8 mouse cellular contexts compared by ENCODE assay signal in genomic region chr6:29195846-29196698, GRCm38 (mm10). TPM values are rescaled to one million over a fixed set of nuclear protein-coding genes. Genes with fewer than 3 reads are reported as not detected.
DNase-seq lines count a peak whose midpoint lies in the region; ATAC-seq and TF ChIP-seq lines count a peak whose summit lies in the region.

No protein-coding gene starts in this region.

- peaks cover 7% of the 10 kb centered on the region for H3K36me3 ChIP-seq in midbrain, postnatal 0 days (ENCODE audit: insufficient read depth, low read length)
- H3K36me3 ChIP-seq in midbrain, embryonic 16.5 days (ENCODE audit: control insufficient read depth, insufficient read depth, low read length), result no peaks in the 10 kb centered on the region; the same call in 1 of the 2 replicates

- H3K4me1 ChIP-seq in midbrain, postnatal 0 days (ENCODE audit: insufficient read depth, low read length), result 0 out of 2 replicates have a peak, but pooled peaks cover 7% of the 10 kb centered on the region
- peaks cover 13% of the 10 kb centered on the region for H3K4me1 ChIP-seq in midbrain, embryonic 16.5 days (ENCODE audit: control insufficient read depth, insufficient read depth, low read length)

- TF ChIP-seq CTCF in gastrocnemius, adult 2 months (IDR thresholded peaks at IDR 0.05), result no peak
- TF ChIP-seq CTCF in midbrain, postnatal 0 days (IDR thresholded peaks at IDR 0.05), result no peak

- peak; percentile 71 for DNase-seq in gastrocnemius, adult 2 months
- no peak for DNase-seq in gastrocnemius, postnatal 4 days (ENCODE audit: low spot score in 2 of 2)
- peak; percentile 51 for DNase-seq in midbrain, postnatal 0 days (ENCODE audit: low spot score)
- DNase-seq in adrenal gland, postnatal 25 days, result peak; percentile 54
- DNase-seq in cerebellum, postnatal 14 days, result no peak
- DNase-seq in thymus, postnatal 36 days, result no peak

- intact Hi-C loops in gastrocnemius, adult 2 months (cut with DNase I), result no loop called here

- H3K9me3 ChIP-seq in midbrain, postnatal 0 days (ENCODE audit: low read length), result no peaks in the 10 kb centered on the region
- no peaks in the 10 kb centered on the region for H3K9me3 ChIP-seq in midbrain, embryonic 16.5 days (replicated peaks; ENCODE audit: control insufficient read depth, low read length, poor library complexity, severe bottlenecking)

- no peak overlapping the region for H3K9ac ChIP-seq in midbrain, postnatal 0 days (replicated peaks; ENCODE audit: low read length, poor library complexity, severe bottlenecking)
- H3K9ac ChIP-seq in midbrain, embryonic 16.5 days (ENCODE audit: low read depth, low read length), result no peak overlapping the region

- H3K27ac ChIP-seq in gastrocnemius, adult 2 months, result peak overlapping the region; percentile 24
- no peak overlapping the region for H3K27ac ChIP-seq in midbrain, postnatal 0 days (ENCODE audit: low read depth, low read length)
- no peak overlapping the region for H3K27ac ChIP-seq in midbrain, embryonic 16.5 days (ENCODE audit: low read length)

- H3K27me3 ChIP-seq in midbrain, postnatal 0 days (ENCODE audit: insufficient read depth, low read length), result no peaks in the 10 kb centered on the region
- H3K27me3 ChIP-seq in midbrain, embryonic 16.5 days (ENCODE audit: control insufficient read depth, insufficient read depth, low read depth, low read length), result no peaks in the 10 kb centered on the region; the same call in 1 of the 2 replicates

- H3K4me2 ChIP-seq in midbrain, postnatal 0 days (ENCODE audit: low read depth, low read length, poor library complexity, severe bottlenecking), result no peak overlapping the region
- no peak overlapping the region for H3K4me2 ChIP-seq in midbrain, embryonic 16.5 days (ENCODE audit: low read length)

- ATAC-seq in midbrain, postnatal 0 days (ENCODE audit: low FRiP score), result no peak; the same call in 1 of the 2 replicates
- no peak for ATAC-seq in midbrain, embryonic 16.5 days
- peak; percentile 29 for ATAC-seq in megakaryocyte progenitor cell, adult 5-6 weeks (replicated peaks; ENCODE audit: poor library complexity)

- 84% methylated on average over 5 of the region's 5 CpGs for WGBS in midbrain, postnatal 0 days
- 85% methylated on average over 5 of the region's 5 CpGs for WGBS in midbrain, embryonic 16.5 days

- H3K4me3 ChIP-seq in gastrocnemius, adult 2 months, result no peak overlapping the region
- H3K4me3 ChIP-seq in midbrain, postnatal 0 days (ENCODE audit: low read depth, low read length), result no peak overlapping the region
- no peak overlapping the region for H3K4me3 ChIP-seq in midbrain, embryonic 16.5 days (ENCODE audit: low read depth, low read length)

RNA-seq across cellular contexts. Expression of gene Prrt4, which starts 16.7 kb away (rescaled TPM):
- under 1 TPM; 0.36 to 0.73 TPM for total RNA-seq in gastrocnemius, adult 2 months (2021)
- total RNA-seq in gastrocnemius, postnatal 4 days (2021), result 1 to 10 TPM; 1.0 to 1.4 TPM
- 31.9 and 40.2 TPM in 2 replicates for total RNA-seq in midbrain, postnatal 0 days (2014; rRNA removed)
- 15.4 and 16.6 TPM in 2 replicates for polyA plus RNA-seq in midbrain, postnatal 0 days (2015; fragmentation: Nextera tagmentation; extraction: Ambion mirVana)
- 11.4 and 11.6 TPM in 2 replicates for polyA plus RNA-seq in midbrain, embryonic 16.5 days (2015; fragmentation: Nextera tagmentation; extraction: Ambion mirVana)
- total RNA-seq in adrenal gland, postnatal 25 days (2021), result 2.9 and 6.2 TPM in 2 replicates
- not detected in 2 replicates for total RNA-seq in megakaryocyte progenitor cell, adult 5-6 weeks (2015)
- not detected in 2 replicates for total RNA-seq in megakaryocyte progenitor cell, adult 5-6 weeks (2017)

RNA-seq across cellular contexts. Expression of gene Impdh1, which starts 20.1 kb away (rescaled TPM):
- total RNA-seq in gastrocnemius, adult 2 months (2021), result 10 to 100 TPM in 1 of 2 experiments, 1 to 10 TPM in 1; 9.9 to 10.3 TPM
- total RNA-seq in gastrocnemius, postnatal 4 days (2021), result 10 to 100 TPM; 25.3 to 29.8 TPM
- total RNA-seq in midbrain, postnatal 0 days (2014; rRNA removed), result 35.6 and 37.5 TPM in 2 replicates
- 60.6 and 62.1 TPM in 2 replicates for polyA plus RNA-seq in midbrain, postnatal 0 days (2015; fragmentation: Nextera tagmentation; extraction: Ambion mirVana)
- polyA plus RNA-seq in midbrain, embryonic 16.5 days (2015; fragmentation: Nextera tagmentation; extraction: Ambion mirVana), result 63.8 and 70.6 TPM in 2 replicates
- 76.4 and 81.1 TPM in 2 replicates for total RNA-seq in adrenal gland, postnatal 25 days (2021)
- 56.0 and 76.2 TPM in 2 replicates for total RNA-seq in megakaryocyte progenitor cell, adult 5-6 weeks (2015)
- 94.2 and 106 TPM in 2 replicates for total RNA-seq in megakaryocyte progenitor cell, adult 5-6 weeks (2017)

RNA-seq across cellular contexts. Expression of gene Rbm28, which starts 31.3 kb away (rescaled TPM):
- total RNA-seq in gastrocnemius, adult 2 months (2021), result 10 to 100 TPM; 16.3 to 18.4 TPM
- total RNA-seq in gastrocnemius, postnatal 4 days (2021), result 10 to 100 TPM; 20.6 to 21.7 TPM
- total RNA-seq in midbrain, postnatal 0 days (2014; rRNA removed), result 17.8 and 25.2 TPM in 2 replicates
- 18.8 and 20.9 TPM in 2 replicates for polyA plus RNA-seq in midbrain, postnatal 0 days (2015; fragmentation: Nextera tagmentation; extraction: Ambion mirVana)
- polyA plus RNA-seq in midbrain, embryonic 16.5 days (2015; fragmentation: Nextera tagmentation; extraction: Ambion mirVana), result 43.1 and 43.4 TPM in 2 replicates
- 33.1 and 34.2 TPM in 2 replicates for total RNA-seq in adrenal gland, postnatal 25 days (2021)
- total RNA-seq in megakaryocyte progenitor cell, adult 5-6 weeks (2015), result 46.3 and 59.0 TPM in 2 replicates
- total RNA-seq in megakaryocyte progenitor cell, adult 5-6 weeks (2017), result 47.4 and 79.8 TPM in 2 replicates

Comparison
In these comparisons a context has a peak if more than half of its experiments do, and no peak if none do; other contexts are left out.
1. DNase-seq: peak in gastrocnemius, adult 2 months (single experiment), midbrain, postnatal 0 days (single experiment) and adrenal gland, postnatal 25 days (single experiment); none in gastrocnemius, postnatal 4 days (0 of 2), cerebellum, postnatal 14 days (0 of 2) and thymus, postnatal 36 days (0 of 2).